Mouse (Mus musculus) forebrain, embryonic 15.5 days (tissue): ENCODE measurements around the gene Efhc1. TPM values are rescaled to one million over a fixed set of nuclear protein-coding genes. Genes with fewer than 3 reads are reported as not detected.

Experiments used
- polyA plus RNA-seq: library from polyadenylated mRNA; unstranded; fragments of >200 nt; fragmentation: Nextera tagmentation; extraction: Ambion mirVana; gene quantifications from 2 replicates; pipeline ENCODE4 v1.2.1, GENCODE M21; 2015

Efhc1 gene
- polyA plus RNA-seq, 1 experiment from 2014 or later = 2.0 TPM

Other genes starting within 250 kb of the Efhc1 start
- not detected in 2 replicates for gene Il17a, start 220.7 kb upstream of the Efhc1 start, polyA plus RNA-seq
- gene Il17f, start 161.0 kb upstream of the Efhc1 start, polyA plus RNA-seq = not detected in 2 replicates
- 51.8 and 59.7 TPM in 2 replicates for gene Mcm3, start 131.3 kb upstream of the Efhc1 start, polyA plus RNA-seq
- gene Paqr8, start 61.0 kb upstream of the Efhc1 start, polyA plus RNA-seq = 22.5 and 23.1 TPM in 2 replicates
- 1.8 and 2.0 TPM in 2 replicates for gene Tram2, start 127.6 kb downstream of the Efhc1 start, polyA plus RNA-seq